Mouse (Mus musculus) midbrain, embryonic 16.5 days (tissue): Measurements from ENCODE around the gene Vps53. TPM values are rescaled to one million over a fixed set of nuclear protein-coding genes. Genes with fewer than 3 reads are reported as not detected.

Experiments
- ATAC-seq: fragments of 200-750 bp; cut with Nextera tagmentation; 2 replicates; pipeline ENCODE4 v1.8.0; 2017; ENCODE audit warnings: moderate TSS enrichment
- H3K27ac ChIP-seq: fragments of 300-500 bp; sonication (generic); 2 replicates; pipeline ENCODE4 v1.5.1; 2014; ENCODE audit warnings: mild to moderate bottlenecking, low read length, mixed read lengths
- H3K27me3 ChIP-seq: fragments of 300-500 bp; sonication (generic); 2 replicates; pipeline ENCODE4 v1.6.1; 2014; ENCODE audit warnings: low read depth, low read length, mixed read lengths; ENCODE audit not compliant: control insufficient read depth, insufficient read depth
- H3K36me3 ChIP-seq: fragments of 300-500 bp; sonication (generic); 2 replicates; pipeline ENCODE4 v1.6.1; 2014; ENCODE audit warnings: mild to moderate bottlenecking, low read length, moderate library complexity, mixed read lengths; ENCODE audit not compliant: control insufficient read depth, insufficient read depth
- H3K4me1 ChIP-seq: fragments of 300-500 bp; sonication (generic); 2 replicates; pipeline ENCODE4 v1.6.1; 2014; ENCODE audit warnings: mild to moderate bottlenecking, low read length, mixed read lengths; ENCODE audit not compliant: control insufficient read depth, insufficient read depth
- H3K4me2 ChIP-seq: fragments of 300-500 bp; sonication (generic); 2 replicates; pipeline ENCODE4 v1.6.1; 2014; ENCODE audit warnings: mild to moderate bottlenecking, low read length, mixed read lengths
- H3K4me3 ChIP-seq: fragments of 300-500 bp; sonication (generic); 2 replicates; pipeline ENCODE4 v1.5.1; 2014; ENCODE audit warnings: low read depth, mild to moderate bottlenecking, low read length, moderate library complexity, mixed read lengths
- H3K9ac ChIP-seq: fragments of 300-500 bp; sonication (generic); 2 replicates; pipeline ENCODE4 v1.6.1; 2014; ENCODE audit warnings: low read depth, low read length, mixed read lengths
- H3K9me3 ChIP-seq: fragments of 300-500 bp; sonication (generic); replicated peaks from 2 replicates; pipeline ENCODE4 v1.6.1; 2014; ENCODE audit warnings: mild to moderate bottlenecking, low read length, mixed read lengths; ENCODE audit not compliant: control insufficient read depth, poor library complexity, severe bottlenecking
- WGBS: fragments of 180-500 bp; shearing (Covaris S2); extraction: QIAGEN DNeasy Blood & Tissue Kit; methylation state at CpG from one replicate; pipeline ENCODE4 v1.1.7; 2014; 5-methylcytosine and 5-hydroxymethylcytosine counted together
- polyA plus RNA-seq: library from polyadenylated mRNA; unstranded; fragments of >200 nt; fragmentation: Nextera tagmentation; extraction: Ambion mirVana; gene quantifications from 2 replicates; pipeline ENCODE4 v1.2.1, GENCODE M21; 2015

Gene Vps53
- polyA plus RNA-seq, 1 experiment from 2014 or later, result 70.9 TPM

- H3K9ac ChIP-seq, result no peak overlapping the region
- WGBS, result 85% methylated on average over 7 of the region's 7 CpGs
- H3K36me3 ChIP-seq, result peaks cover 25% of the 10 kb centered on the region
- no peak overlapping the region for H3K4me3 ChIP-seq
- H3K9me3 ChIP-seq, result no peaks in the 10 kb centered on the region
- H3K4me1 ChIP-seq, result no peaks in the 10 kb centered on the region
- no peak overlapping the region for H3K27ac ChIP-seq
- no peaks in the 10 kb centered on the region for H3K27me3 ChIP-seq
- no peak for ATAC-seq
- H3K4me2 ChIP-seq, result no peak overlapping the region
Measured at GRCm38 (mm10) chr11:76135641-76136437, 43.6 kb downstream of the Vps53 start.

GRCm38 (mm10) chr11:76130859-76131258 is 48.6 kb downstream of the Vps53 start:
- Histone ChIP-seq H3K4me3 (no peak overlapping the region), H3K36me3 (peaks cover 27% of the 10 kb centered on the region), H3K4me2 (no peak overlapping the region), H3K4me1 (no peaks in the 10 kb centered on the region), H3K9ac (no peak overlapping the region), H3K27ac (no peak overlapping the region), H3K9me3 (no peaks in the 10 kb centered on the region), H3K27me3 (no peaks in the 10 kb centered on the region)
- 88% methylated on average over 5 of the region's 5 CpGs for WGBS
- no peak for ATAC-seq

DNA sequence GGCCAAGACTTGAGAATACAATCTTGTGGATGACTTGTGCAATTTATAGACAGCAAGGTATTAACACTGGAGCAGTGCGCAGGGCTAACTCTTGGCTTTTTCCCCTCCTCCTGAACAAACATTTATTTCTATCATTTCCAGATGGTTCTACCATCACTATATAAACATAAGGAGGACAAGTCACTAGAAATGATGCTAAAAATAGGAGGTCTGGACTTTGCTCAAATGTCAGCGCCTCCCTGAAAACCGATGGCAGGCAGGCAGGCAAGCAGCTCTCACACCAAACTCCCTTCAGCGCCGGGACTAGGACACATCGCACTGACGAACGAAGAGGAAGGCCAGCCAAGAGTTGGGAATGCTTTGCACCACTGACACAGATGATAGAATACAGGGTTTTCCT is 54.1 kb downstream of the Vps53 start:
- no peak for ATAC-seq

DNA sequence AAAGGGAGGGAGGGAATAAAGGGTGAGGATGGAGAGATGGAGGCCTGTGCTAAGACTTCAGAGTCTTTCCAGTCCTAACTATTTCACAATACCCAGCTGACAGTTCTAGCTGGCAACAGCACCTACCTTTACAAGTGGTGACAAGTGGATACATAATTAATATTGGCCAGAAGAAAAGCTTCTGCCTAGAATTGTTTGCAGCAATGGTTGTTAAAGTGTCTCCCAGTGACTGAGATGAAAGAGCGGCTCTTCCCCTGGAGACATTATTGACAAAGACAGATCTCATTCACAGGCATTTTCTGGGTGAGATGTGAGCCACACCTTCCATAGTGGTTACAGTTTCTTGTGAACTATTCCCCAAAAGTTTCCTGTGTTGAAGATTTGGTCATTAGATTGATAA is 55.9 kb downstream of the Vps53 start:
- H3K27ac ChIP-seq, result no peak overlapping the region
- H3K4me1 ChIP-seq, result no peaks in the 10 kb centered on the region
- H3K4me2 ChIP-seq, result no peak overlapping the region
- no peaks in the 10 kb centered on the region for H3K27me3 ChIP-seq
- H3K36me3 ChIP-seq, result peaks cover 22% of the 10 kb centered on the region
- no peak overlapping the region for H3K4me3 ChIP-seq
- no peak for ATAC-seq
- no peak overlapping the region for H3K9ac ChIP-seq
- H3K9me3 ChIP-seq, result no peaks in the 10 kb centered on the region
- WGBS, result 97% methylated on average over 1 of the region's 1 CpGs

More for the DNA sequence above, 54.1 kb downstream of the Vps53 start:
- H3K27ac ChIP-seq, result no peak overlapping the region
- WGBS, result 80% methylated on average over 8 of the region's 8 CpGs
- no peak overlapping the region for H3K4me3 ChIP-seq
- H3K27me3 ChIP-seq, result no peaks in the 10 kb centered on the region
- peaks cover 22% of the 10 kb centered on the region for H3K36me3 ChIP-seq
- no peak overlapping the region for H3K4me2 ChIP-seq
- H3K9ac ChIP-seq, result no peak overlapping the region
- H3K4me1 ChIP-seq, result no peaks in the 10 kb centered on the region
- no peaks in the 10 kb centered on the region for H3K9me3 ChIP-seq

- Histone ChIP-seq H3K4me3 (no peak overlapping the region), H3K36me3 (peaks cover 24% of the 10 kb centered on the region), H3K9me3 (no peaks in the 10 kb centered on the region), H3K27me3 (no peaks in the 10 kb centered on the region), H3K27ac (no peak overlapping the region), H3K9ac (no peak overlapping the region), H3K4me2 (no peak overlapping the region), H3K4me1 (no peaks in the 10 kb centered on the region)
- no peak for ATAC-seq
- 88% methylated on average over 2 of the region's 2 CpGs for WGBS
Measured at GRCm38 (mm10) chr11:76122571-76122970, 56.9 kb downstream of the Vps53 start.

DNA sequence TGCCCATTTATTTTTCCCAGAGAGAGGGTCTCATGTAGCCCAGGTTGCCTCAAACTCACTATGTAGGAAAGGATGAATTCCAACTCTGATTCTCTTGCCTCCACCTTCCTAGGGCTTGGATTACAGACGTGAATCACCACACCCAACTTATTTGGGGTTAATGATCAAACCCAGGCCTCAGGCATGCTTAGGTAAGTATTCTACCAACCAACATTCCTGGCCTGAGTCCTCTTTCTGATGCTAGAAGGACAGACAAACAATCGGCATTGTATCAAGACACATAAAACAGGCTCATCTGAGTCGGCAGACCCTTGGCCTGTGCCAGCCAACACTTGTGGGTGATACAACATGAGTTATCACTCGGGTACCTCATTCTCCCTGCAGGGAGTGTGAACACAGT is 58.4 kb downstream of the Vps53 start:
- no peak overlapping the region for H3K4me2 ChIP-seq
- WGBS, result 95% methylated on average over 4 of the region's 4 CpGs
- H3K36me3 ChIP-seq, result peaks cover 31% of the 10 kb centered on the region
- no peak for ATAC-seq
- H3K27ac ChIP-seq, result no peak overlapping the region
- no peaks in the 10 kb centered on the region for H3K4me1 ChIP-seq
- H3K4me3 ChIP-seq, result no peak overlapping the region
- no peaks in the 10 kb centered on the region for H3K9me3 ChIP-seq
- no peak overlapping the region for H3K9ac ChIP-seq
- no peaks in the 10 kb centered on the region for H3K27me3 ChIP-seq

DNA sequence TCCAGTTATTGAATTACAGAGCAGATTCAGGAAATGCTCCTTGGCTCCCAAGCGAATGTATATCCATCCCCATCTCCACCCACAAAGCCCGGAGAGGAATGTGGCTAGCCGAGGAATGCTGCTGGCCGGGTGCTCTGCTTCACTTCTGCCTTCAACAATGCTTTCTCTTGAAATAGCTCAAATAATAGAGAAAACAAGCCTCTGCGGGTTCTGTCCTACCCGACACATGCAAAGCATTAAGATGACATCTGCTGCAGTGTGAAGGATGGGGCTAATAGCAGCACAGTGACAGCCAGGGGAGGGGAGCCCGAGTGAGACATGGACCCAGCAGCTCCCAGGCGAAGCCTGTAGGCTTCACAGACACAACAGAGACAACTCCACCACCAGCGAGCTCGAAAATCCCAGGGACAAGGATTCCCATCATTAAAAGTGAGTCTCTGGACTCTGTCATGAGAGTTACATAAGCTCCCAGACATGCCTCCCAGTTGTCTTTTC is 59.0 kb downstream of the Vps53 start:
- no peak overlapping the region for H3K4me2 ChIP-seq
- H3K4me3 ChIP-seq, result no peak overlapping the region
- H3K27me3 ChIP-seq, result no peaks in the 10 kb centered on the region
- H3K9me3 ChIP-seq, result no peaks in the 10 kb centered on the region
- 85% methylated on average over 10 of the region's 10 CpGs for WGBS
- no peak overlapping the region for H3K27ac ChIP-seq
- H3K36me3 ChIP-seq, result peaks cover 32% of the 10 kb centered on the region
- no peak for ATAC-seq
- H3K9ac ChIP-seq, result no peak overlapping the region
- H3K4me1 ChIP-seq, result no peaks in the 10 kb centered on the region

- Histone ChIP-seq H3K27ac (no peak overlapping the region), H3K4me2 (no peak overlapping the region), H3K4me1 (no peaks in the 10 kb centered on the region), H3K36me3 (peaks cover 21% of the 10 kb centered on the region), H3K9ac (no peak overlapping the region), H3K27me3 (no peaks in the 10 kb centered on the region), H3K4me3 (no peak overlapping the region), H3K9me3 (no peaks in the 10 kb centered on the region)
- 98% methylated on average over 3 of the region's 3 CpGs for WGBS
- ATAC-seq, result no peak
Measured at GRCm38 (mm10) chr11:76110416-76110815, 69.0 kb downstream of the Vps53 start.
